Mouse (Mus musculus): ENCODE measurements at regions not wholly inside any gene's neighbourhood (a gene's known extent, or its start where the extent isn't known, plus 50 kb on each side); places are given as distances from the start of the nearest gene placed in this dataset.

DNA sequence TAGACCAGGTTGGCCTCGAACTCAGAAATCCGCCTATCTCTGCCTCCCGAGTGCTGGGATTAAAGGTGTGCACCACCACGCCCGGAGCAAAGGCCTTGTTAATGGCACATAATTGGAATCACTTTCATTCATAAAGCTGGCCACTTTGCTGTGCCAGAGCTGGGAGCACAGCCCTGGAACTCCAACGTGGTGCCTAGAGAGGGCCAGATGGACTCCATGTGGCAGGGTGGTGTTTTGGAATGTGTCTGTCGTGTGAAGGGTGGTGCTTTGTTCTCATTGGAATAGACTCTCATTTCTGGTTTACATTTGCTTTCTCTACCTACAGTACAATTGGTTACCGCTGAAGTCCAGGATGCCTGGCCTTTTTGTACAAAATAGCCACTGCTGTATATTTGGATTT, 150.2 kb downstream of the Cartpt start:
- Histone ChIP-seq H3K4me3 (ENCODE audit: control insufficient read depth in 1 of 2, insufficient read depth in 1 of 2, low read depth in 2 of 2, low read length in 2 of 2) (no peak overlapping the region), H3K9ac (ENCODE audit: control insufficient read depth, low read depth, low read length, poor library complexity, severe bottlenecking) (no peak overlapping the region), H3K27me3 (ENCODE audit: control insufficient read depth in 1 of 2, insufficient read depth in 2 of 2, low read length in 2 of 2) (no peaks in the 10 kb centered on the region), H3K9me3 (replicated peaks; ENCODE audit: insufficient read depth, low read length) (no peaks in the 10 kb centered on the region), H3K27ac (ENCODE audit: control insufficient read depth, low read depth, low read length) (no peak overlapping the region), H3K36me3 (ENCODE audit: control insufficient read depth in 1 of 2, insufficient read depth in 2 of 2, low read length in 2 of 2) (no peaks in the 10 kb centered on the region), H3K79me2 (ENCODE audit: control insufficient read depth, insufficient read depth, low read length, poor library complexity) (no peaks in the 10 kb centered on the region), H3K4me1 (ENCODE audit: control insufficient read depth in 1 of 2, insufficient read depth in 2 of 2, low read length in 2 of 2) (no peaks in the 10 kb centered on the region)
- TF ChIP-seq TCF12 (IDR thresholded peaks at IDR 0.05; ENCODE audit: low read depth, low read length) (no peak), EP300 (IDR thresholded peaks at IDR 0.05; ENCODE audit: low read depth in 1 of 2, low read length in 2 of 2) (no peak), ZMIZ1 (IDR thresholded peaks at IDR 0.05; ENCODE audit: low read depth, low read length) (no peak), RCOR1 (IDR thresholded peaks at IDR 0.05; ENCODE audit: low read depth, low read length) (no peak), POLR2AphosphoS2 (IDR thresholded peaks at IDR 0.05; ENCODE audit: low read length) (no peak), TAL1 (IDR thresholded peaks at IDR 0.05; ENCODE audit: low read length) (no peak), ZNF384 (IDR thresholded peaks at IDR 0.05; ENCODE audit: low read depth, low read length) (no peak), UBTF (IDR thresholded peaks at IDR 0.05; ENCODE audit: borderline replicate concordance, insufficient read depth, low read depth, low read length) (no peak), MYC (IDR thresholded peaks at IDR 0.05; ENCODE audit: low read depth, low read length) (no peak), CTCF (IDR thresholded peaks at IDR 0.05 in 2 of 3, conservative IDR thresholded peaks at IDR 0.05 in 1 of 3; ENCODE audit: control insufficient read depth in 1 of 3, insufficient read depth in 1 of 3, low read depth in 2 of 3, low read length in 3 of 3, poor library complexity in 1 of 3, severe bottlenecking in 1 of 3) (no peak)
- DNase-seq (ENCODE audit: low read depth, low spot score), result no peak

DNA sequence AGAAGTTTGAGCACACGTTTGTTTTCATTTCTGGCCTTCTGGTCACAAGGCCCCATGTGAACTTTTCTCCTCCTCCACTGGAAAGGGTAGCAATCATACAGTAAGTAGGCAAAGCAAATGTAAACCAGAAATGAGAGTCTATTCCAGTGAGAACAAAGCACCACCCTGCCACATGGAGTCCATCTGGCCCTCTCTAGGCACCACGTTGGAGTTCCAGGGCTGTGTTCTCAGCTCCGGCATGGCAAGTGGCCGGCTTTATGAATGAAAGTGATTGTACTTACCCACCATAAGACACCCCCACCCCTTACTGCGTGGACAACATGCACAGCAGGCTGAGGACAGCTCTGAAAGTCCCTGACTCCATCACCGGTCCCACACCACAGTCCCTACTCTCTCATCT, 151.5 kb downstream of the Cartpt start:
- no peaks in the 10 kb centered on the region for H3K4me1 ChIP-seq (ENCODE audit: control insufficient read depth in 1 of 2, insufficient read depth in 2 of 2, low read length in 2 of 2)
- no peak overlapping the region for H3K9ac ChIP-seq (ENCODE audit: control insufficient read depth, low read depth, low read length, poor library complexity, severe bottlenecking)
- H3K27me3 ChIP-seq (ENCODE audit: control insufficient read depth in 1 of 2, insufficient read depth in 2 of 2, low read length in 2 of 2), result no peaks in the 10 kb centered on the region
- no peaks in the 10 kb centered on the region for H3K79me2 ChIP-seq (ENCODE audit: control insufficient read depth, insufficient read depth, low read length, poor library complexity)
- TF ChIP-seq NELFE (IDR thresholded peaks at IDR 0.05; ENCODE audit: low read depth, low read length), result no peak
- no peak for TF ChIP-seq ETS1 (IDR thresholded peaks at IDR 0.05; ENCODE audit: low read depth, low read length)
- no peak for TF ChIP-seq MEF2A (IDR thresholded peaks at IDR 0.05; ENCODE audit: extremely low read depth, insufficient replicate concordance, low read depth, low read length, poor library complexity, severe bottlenecking)
- TF ChIP-seq TBP (IDR thresholded peaks at IDR 0.05; ENCODE audit: low read depth, low read length), result no peak
- no peak for TF ChIP-seq KAT2A (conservative IDR thresholded peaks at IDR 0.05; ENCODE audit: low read depth, low read length)
- TF ChIP-seq MYB (IDR thresholded peaks at IDR 0.05; ENCODE audit: low read depth, low read length), result no peak
- TF ChIP-seq HCFC1 (IDR thresholded peaks at IDR 0.05; ENCODE audit: low read depth, low read length), result no peak
- no peak for TF ChIP-seq ZC3H11A (IDR thresholded peaks at IDR 0.05; ENCODE audit: low read depth, low read length)
- H3K9me3 ChIP-seq (replicated peaks; ENCODE audit: insufficient read depth, low read length), result no peaks in the 10 kb centered on the region
- DNase-seq (ENCODE audit: low read depth, low spot score), result no peak
- no peak overlapping the region for H3K27ac ChIP-seq (ENCODE audit: control insufficient read depth, low read depth, low read length)
- no peak overlapping the region for H3K4me3 ChIP-seq (ENCODE audit: control insufficient read depth in 1 of 2, insufficient read depth in 1 of 2, low read depth in 2 of 2, low read length in 2 of 2)
- no peaks in the 10 kb centered on the region for H3K36me3 ChIP-seq (ENCODE audit: control insufficient read depth in 1 of 2, insufficient read depth in 2 of 2, low read length in 2 of 2)
